Mouse (Mus musculus): ENCODE results near the gene Orc5.
"Not testable (repeated sequence)": the region's sequence is repeated elsewhere in the genome, so short reads cannot be mapped to it uniquely, and the experiment has no call there.

Gene Orc5

DNA sequence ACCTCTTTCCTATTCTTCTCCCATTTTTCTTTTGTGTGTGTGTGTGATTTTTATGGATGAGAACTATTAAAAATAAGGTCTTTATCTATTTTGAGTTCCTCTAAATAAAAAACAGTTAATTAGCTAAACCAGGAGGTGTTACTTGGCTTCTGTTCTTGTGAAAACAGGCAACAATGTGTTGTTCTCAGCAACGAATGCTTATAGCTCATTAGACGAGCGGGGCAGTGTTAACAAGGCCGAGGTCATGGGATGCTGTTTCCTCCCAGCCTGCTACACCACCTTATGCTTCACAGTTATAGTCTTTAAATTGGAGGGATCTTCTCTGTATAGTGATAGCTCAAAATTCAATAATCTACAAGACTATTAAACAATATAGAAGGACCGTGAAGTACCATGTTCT is 17.7 kb downstream of the Orc5 start:
- DNase-seq = no peak

DNA sequence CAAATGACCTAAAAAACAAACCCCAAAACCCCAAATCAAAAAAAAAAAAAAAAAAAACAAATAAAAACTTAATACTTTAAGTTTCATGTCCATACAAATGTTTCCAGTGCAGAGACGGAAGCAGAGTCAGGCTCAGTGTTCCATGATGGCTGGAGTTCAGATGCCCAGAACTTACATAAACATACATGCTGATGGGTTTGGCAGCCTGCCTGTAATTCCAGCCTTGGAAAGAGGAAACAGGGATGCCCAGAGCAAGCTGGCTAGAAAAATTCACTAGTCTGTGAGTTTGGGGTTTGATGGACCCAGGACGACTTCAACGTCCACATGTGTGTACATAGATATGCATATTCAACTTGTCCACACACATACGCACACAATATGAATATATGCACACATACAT is 27.6 kb downstream of the Orc5 start:
- DNase-seq = no peak

DNA sequence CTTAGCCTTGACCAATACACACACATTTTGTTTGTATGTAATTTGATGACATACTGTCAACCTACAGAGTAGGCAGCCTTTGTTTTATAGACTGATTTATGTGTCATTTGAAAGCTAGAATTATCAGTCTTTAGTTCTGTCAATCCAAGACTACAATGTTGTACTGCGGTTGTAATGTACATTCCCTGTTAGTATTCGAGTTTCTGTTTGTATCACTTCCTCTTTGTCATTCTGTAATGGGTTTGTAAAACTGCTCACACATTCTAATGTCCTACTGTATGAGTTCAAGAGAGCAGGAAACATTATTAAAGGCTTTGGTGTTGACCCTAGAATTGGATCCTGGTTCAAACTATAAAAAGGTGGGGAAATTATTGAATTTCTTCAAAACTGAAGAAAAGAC is 30.5 kb downstream of the Orc5 start:
- DNase-seq = no peak

DNA sequence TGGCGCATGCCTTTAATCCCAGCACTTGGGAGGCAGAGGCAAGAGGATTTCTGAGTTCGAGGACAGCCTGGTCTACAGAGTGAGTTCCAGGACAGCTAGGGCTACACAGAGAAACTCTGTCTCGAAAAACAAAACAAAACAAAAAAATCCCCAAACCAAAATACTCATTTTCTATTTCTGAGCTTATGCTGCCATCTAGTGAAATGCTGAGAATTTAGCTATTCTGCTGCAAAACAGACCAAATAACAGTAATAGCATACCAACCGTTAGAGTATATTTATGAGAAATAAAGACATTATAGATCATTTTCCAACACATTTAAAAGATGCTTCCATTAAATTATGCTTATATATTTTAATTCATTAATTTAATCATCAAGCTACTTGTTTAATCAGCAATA is 34.5 kb downstream of the Orc5 start:
- not testable (repeated sequence) for DNase-seq

GRCm38 (mm10) chr5:22514231-22514630 is 36.0 kb downstream of the Orc5 start:
- DNase-seq = not testable (repeated sequence)

DNA sequence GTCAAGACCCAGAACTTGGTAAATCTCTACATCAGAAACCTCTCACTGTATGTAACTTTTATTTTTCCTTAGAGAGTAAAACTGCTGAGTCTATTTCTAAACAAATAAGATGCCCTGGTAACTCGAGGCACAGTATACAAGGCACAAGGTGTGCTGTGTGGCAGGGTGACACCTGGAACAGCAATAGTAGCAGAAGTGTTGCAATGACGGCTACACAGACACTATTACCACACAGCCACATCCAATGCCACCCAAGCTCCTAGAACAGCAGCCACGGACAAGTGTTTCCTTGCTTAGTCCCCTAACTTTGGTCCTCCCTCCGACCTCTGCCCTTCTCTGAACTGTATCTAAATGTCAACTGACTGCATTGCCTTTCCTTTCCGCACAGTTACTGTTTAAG is 37.6 kb downstream of the Orc5 start:
- not testable (repeated sequence) for DNase-seq

DNA sequence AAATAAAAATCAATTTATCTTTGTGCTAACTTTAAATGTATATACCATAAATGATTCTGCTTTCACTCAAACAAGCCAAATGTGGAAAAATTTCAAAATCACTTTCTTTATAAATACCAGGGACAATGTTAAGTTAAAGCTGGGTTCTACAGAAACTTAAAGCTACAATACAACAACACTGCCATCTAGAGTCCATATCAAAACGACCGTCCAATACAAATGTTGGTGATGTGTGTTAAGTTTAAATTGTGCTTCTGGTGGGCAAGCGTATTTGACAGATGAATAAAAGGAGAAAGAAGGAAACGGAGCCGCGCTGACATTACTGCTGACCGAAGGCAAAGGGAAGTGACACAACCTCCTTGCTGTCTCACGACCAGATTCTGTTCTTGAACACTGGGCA is 38.4 kb downstream of the Orc5 start:
- no peak for DNase-seq

GRCm38 (mm10) chr5:22508560-22508959 is 41.7 kb downstream of the Orc5 start:
- DNase-seq = no peak

GRCm38 (mm10) chr5:22499437-22499836 is 50.8 kb downstream of the Orc5 start:
- DNase-seq = no peak

- DNase-seq = no peak
Measured at GRCm38 (mm10) chr5:22491088-22491487, 59.1 kb downstream of the Orc5 start.

DNA sequence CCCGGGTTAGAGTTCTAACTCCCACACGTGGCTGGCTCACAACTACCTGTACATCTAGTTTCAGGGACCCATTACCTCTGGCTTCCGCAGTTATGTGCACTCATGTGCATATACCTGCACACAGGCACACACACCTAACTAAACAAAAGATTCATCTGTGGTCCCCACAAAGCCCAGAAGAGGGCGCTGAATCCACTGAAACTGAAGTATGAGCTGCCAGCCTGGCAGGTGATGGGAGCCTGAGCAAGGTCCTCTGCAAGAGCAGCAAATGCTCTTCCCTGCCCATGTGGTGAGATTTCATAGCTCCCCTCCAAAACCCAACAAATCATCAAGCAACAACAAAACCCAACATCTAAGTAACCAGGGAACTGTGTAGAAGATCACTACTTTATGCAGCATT is 61.1 kb downstream of the Orc5 start:
- DNase-seq = no peak

DNA sequence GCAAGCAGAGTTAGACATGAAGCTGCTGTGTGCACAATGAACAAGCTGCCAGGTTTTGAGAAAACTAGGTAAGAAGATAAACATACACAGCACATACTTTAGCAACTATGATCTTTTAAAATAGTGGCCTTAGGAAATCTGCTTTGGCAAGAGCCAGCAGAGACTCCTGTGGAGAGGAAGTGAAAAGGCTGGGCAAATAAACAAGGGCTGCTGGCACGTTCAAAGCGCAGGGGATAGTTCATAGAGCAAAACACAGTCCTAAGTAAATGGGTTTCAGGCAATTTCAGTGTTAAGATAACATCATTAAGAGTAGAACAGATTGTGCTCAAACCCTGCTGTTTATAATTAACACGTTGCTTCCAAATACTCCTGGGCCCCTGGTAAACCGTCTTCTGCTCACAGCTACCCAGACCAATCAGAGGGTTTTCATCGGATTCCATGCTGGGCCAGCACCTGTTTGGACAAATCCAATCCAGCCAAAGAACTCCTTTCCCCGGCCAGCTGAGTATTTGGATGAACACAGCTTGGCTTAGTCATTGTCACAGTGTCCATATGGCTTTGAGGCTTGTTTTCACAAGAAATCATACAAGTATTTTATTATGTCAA is 63.5 kb downstream of the Orc5 start:
- DNase-seq = no peak

GRCm38 (mm10) chr5:22485764-22486163 is 64.5 kb downstream of the Orc5 start:
- no peak for DNase-seq

DNA sequence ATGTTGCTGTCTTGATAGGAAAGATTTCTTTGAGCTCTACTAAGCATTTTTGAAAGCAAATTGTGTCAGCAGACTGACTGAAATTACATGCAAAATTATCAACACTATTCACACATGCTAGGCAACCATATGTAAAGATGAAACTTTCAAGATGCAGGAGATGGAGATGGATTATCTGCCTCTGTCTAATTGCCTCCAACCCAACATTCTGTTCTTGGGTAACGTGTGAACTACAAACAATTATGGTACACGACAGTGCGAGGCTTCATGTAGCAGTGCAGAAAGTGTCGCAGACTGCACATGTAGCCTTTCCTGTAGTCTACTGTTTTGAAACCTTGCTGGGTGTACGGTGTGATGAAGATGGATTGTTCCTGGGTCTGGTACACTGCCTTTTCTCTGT is 67.7 kb downstream of the Orc5 start:
- DNase-seq = no peak

DNA sequence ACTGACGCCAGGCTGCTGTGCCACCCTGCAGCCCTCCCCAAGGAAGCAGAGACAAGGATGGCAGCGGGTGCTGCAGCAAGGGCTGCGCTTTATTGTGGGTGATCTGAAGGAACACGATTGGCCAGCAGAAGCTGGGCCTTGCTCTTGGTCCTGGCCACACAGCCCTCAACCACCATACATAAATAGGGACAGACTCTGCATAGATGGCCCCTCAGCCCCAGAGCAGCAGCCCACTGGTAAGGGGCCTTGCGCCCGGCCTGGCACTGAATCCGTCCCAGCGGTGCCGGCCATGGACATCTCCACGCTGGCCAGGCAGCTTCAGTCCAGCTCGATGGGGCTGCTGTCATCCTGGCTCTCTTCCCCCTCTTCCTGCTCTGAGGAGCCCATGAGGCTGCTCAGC is 77.8 kb downstream of the Orc5 start:
- not testable (repeated sequence) for DNase-seq

GRCm38 (mm10) chr5:22471243-22471642 is 79.0 kb downstream of the Orc5 start:
- DNase-seq = no peak

GRCm38 (mm10) chr5:22452871-22453661 is 97.2 kb downstream of the Orc5 start:
- DNase-seq = no peak

DNA sequence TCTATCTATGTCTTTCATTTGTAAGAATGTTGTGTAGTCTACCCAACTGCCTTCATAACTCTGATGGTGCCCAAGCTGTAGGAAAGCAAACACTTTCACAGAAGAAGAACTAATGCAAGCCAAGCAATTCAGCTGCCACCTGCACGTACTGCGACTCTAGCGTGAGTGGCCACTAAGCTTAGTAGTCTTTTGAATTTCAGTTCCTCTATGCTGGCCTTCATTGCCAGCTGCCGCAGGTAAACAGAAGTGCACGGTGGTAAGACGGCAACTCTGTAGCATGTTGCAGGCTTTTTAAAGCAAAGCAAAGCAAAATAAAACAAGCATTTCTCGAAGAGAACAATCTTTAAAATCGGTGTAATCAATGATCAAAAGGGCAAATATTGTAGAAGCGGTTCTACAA is 97.8 kb downstream of the Orc5 start:
- no peak for DNase-seq

- no peak for DNase-seq
Measured at GRCm38 (mm10) chr5:22451764-22452163, 98.5 kb downstream of the Orc5 start.

- DNase-seq = no peak
Measured at GRCm38 (mm10) chr5:22449492-22449891, 100.7 kb downstream of the Orc5 start.

All from kidney, adult 11 months (tissue).